Mouse (Mus musculus) layer of hippocampus, postnatal 36 days (tissue): ENCODE results near the gene Fra10ac1. TPM values are rescaled to one million over a fixed set of nuclear protein-coding genes. Genes with fewer than 3 reads are reported as not detected.

Source experiments
- DNase-seq, 2 experiments: peaks; one replicate each; pipeline ENCODE4 v3.0.0; 2022
- total RNA-seq, 2 experiments: library from RNA; stranded (reverse); gene quantifications; 2 replicates each; pipeline ENCODE4 v1.2.3; 2021

The Fra10ac1 gene
- total RNA-seq, 2 experiments from 2014 or later = 19.6 to 21.9 TPM

- DNase-seq = no peak
These were observed 8.1 kb upstream of the Fra10ac1 start for GRCm38 (mm10) chr19:38232087-38232486.

- DNase-seq = no peak
These were observed 4.7 kb upstream of the Fra10ac1 start for GRCm38 (mm10) chr19:38228699-38229098.

DNA sequence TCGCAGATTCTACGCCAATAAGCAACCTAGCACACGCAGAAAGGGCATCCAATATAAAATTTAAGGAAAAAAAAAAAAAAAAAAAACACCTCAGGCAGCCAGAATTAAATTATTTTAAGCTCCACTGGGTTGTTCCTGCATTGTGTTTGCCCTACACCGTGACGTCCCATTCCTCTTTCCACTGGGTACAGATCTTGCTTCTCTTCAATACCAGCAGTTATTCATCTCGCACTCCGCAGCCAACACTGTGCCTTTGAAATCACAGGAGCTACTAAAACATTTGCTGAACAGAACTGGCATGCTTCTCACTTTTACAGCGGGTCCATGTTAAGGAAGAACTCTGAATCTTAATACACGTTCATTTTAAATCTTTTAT is 717 bp upstream of the Fra10ac1 start:
- peak; percentile 33 to 50 for DNase-seq

DNA sequence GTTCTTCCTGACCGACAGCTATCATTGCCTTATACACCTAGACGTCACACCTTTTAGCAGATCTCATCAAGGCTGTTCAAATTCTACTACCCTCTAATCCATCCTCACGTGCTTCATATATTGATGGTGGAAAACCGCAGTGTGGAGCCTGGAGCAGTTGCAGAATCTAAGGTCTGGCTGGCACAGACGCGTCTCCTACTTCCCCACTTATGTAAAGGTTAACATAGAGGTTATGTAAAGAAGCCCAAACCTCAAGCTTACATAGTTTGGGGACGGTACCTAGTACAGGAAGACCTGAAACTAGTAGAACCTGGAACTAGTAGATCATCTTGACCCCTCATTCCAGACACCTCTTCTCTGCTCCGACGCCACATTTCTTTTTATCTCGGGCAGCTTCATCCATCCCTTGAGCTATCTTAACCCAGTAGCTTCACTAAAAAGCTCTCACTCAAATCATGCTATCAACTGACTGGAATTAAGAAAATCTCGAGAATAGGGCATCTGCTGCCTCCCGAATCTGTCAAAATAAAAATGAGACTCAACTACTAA is 526 bp downstream of the Fra10ac1 start:
- DNase-seq = no peak

DNA sequence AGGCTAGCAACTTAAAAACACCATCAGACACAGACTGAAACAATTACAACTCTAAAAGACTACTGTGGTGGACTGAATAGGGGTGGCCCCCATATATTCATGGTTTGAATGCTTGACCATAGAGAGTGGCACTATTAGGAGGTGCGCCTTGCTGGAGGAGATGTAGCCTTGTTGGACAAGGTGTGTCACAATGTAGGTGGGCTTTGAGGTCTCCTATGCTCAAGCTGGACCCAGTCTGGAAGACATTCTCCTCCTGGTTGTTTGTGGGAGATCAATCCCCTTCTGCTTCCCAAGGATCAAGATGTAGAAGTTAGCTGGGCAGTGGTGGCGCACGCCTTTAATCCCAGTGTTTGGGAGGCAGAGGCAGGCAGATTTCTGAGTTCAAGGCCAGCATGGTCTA is 6.3 kb downstream of the Fra10ac1 start:
- DNase-seq = no peak

DNA sequence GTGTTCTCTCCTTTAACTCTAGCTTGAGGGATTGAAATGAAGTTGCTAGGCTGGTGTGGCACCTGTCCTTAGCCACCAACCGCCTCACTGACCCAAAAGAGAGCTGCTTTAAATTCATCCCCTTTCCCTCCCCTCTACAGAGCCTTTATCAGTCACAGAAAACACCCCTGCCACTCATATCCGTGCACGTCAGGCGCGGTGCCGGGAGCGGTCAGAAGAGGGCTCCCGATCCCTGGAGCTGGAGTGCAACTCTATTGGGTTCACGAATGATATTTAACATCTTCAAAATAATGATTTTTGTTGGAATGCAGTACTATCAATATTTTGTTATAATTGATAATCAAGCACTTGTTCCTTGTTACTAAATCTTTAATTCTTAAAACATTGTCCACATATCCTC is 17.3 kb downstream of the Fra10ac1 start:
- peak; percentile 30 to 45 for DNase-seq

GRCm38 (mm10) chr19:38198731-38199130 is 25.2 kb downstream of the Fra10ac1 start:
- no peak for DNase-seq

DNA sequence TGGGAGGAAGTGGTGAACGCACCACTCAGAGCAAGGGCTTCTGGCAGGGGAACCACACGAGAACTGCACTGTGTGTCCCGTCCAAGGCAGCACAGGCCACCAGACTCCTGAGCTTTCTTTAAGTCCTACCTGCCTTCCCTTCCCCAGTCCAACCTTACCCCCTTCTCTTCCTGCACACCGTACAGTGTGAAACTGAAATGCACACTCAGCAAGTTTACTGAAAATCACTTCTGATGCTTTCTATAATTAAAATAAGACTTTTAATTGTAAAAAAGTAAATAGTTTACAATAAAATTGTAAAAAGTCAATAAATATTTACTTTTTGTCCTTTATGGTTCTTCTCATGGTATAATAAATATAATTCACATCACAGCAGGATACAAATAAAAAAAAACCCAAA is 28.7 kb downstream of the Fra10ac1 start:
- DNase-seq = no peak

DNA sequence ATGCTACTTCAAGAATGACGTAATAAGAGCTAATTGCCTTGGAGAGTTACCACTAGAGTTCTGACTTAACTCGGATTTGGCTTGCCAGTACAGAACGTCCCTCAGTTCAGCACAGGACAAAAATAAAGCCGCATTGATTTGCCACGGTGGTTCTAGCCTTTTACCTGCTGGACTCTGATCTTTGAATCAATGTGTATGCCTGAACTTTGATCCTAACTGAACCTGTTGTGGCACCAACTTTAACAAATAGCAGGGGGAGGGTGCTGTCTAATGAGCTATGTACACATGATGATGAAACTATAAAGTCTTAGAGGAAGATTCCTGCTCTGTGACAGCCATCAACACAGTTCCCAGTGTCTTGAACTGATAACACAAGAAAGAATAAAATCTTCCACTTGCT is 32.5 kb downstream of the Fra10ac1 start:
- no peak for DNase-seq

DNA sequence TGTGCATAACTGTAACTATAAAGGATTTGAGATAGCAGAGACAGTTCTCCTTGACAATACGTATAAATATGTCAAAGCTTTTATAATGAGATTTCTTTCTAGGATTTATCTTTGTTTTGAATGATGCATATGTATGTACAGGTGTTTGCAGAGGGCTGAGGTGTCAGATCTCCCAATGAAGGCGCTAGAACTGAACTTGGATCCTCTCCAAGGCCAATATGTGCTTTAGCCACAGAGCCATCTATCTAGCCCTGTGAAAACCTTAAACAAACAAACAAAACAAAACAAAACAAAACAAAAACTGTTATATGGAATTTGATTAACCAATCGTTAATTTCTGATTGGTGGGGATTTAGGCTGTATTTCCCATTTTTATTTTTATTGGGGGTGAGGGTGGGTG is 33.4 kb downstream of the Fra10ac1 start:
- no peak for DNase-seq

DNA sequence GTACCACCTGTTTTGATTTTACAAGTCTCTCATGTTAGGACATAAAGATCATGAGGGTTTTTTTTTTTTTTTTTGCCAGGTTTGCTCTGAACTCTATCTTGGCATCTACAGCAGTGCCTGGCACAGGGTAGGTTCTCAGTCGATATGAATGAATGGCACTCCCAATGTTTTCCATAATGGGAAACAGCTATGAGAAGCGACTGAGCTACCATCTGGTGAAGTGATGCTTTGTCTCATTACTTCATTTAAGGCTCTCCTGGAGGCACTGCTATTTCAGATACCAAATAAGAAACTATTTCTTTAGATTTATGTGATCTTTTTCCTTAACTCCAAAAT is 36.6 kb downstream of the Fra10ac1 start:
- DNase-seq = no peak

DNA sequence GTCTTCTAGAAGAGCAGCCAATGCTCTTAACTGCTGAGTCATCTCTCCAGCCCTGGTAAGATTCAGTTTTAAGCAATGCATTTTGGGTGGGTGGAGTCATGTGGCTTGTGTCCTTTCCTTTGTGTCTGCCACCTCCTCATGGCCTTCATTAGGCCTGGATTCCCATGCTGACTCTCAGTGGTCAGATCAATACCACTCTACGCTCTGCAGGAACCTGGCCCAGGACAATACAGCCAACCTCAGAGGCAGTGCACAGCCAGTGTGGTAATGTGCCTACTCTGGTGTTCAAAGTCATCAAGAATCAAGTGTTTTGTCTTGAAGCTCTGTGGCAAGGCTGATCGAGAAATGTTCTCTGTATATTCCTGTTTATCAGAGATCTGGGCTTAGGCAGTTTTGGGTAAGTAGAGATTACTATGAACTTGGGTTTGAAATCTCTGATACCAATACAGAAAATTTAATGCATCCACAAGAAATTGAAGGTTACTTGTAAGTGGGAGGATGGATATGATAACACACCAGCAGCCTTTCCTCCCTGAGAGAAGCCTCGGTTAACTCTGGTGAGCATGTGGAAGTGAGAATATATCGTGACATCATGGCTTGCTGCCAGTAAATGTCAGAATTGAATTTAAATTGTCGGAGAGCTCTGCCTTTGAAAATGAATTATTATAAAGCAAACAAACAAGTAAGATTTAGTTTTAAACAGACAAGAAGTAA is 37.2 kb downstream of the Fra10ac1 start:
- no peak for DNase-seq

- DNase-seq = no peak
These were observed 44.3 kb downstream of the Fra10ac1 start for GRCm38 (mm10) chr19:38179675-38180074.

DNA sequence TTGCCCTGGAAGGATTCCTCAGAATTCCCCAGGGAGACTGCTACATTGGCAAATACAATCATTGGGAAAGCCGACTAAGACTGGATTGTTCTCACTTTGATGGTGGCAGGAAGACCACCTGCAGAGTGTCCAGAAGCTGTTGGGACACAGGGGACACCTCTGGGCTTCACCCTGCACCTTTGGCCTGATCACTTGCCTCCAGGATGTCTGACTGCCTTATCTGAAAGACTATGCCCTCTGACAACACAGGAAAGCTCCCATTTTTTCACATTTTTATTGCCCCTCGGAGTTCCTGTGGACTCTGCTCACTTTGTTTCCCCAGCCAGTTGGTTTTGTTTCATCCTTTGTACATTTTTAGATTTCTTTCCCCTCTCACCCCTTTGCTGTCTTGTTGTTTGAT is 59.3 kb downstream of the Fra10ac1 start:
- no peak for DNase-seq

- no peak for DNase-seq
These were observed 62.2 kb downstream of the Fra10ac1 start for GRCm38 (mm10) chr19:38161648-38162354.

- no peak for DNase-seq
These were observed 67.7 kb downstream of the Fra10ac1 start for GRCm38 (mm10) chr19:38156243-38156642.

- DNase-seq = no peak
These were observed 80.2 kb downstream of the Fra10ac1 start for GRCm38 (mm10) chr19:38143540-38144271.

Other genes starting within 250 kb of the Fra10ac1 start
- 1 to 10 TPM; 4.0 to 5.3 TPM for gene Myof, start 180.6 kb downstream of the Fra10ac1 start, total RNA-seq
- under 1 TPM in 1 of 2 experiments, not detected in 1; 0.28 TPM for gene Cep55, start 169.1 kb downstream of the Fra10ac1 start, total RNA-seq
- gene Ffar4, start 127.1 kb downstream of the Fra10ac1 start, total RNA-seq = not detected
- 10 to 100 TPM in 1 of 2 experiments, 1 to 10 TPM in 1; 8.0 to 10.3 TPM for gene Rbp4, start 98.9 kb downstream of the Fra10ac1 start, total RNA-seq
- not detected for gene Pde6c, start 91.4 kb downstream of the Fra10ac1 start, total RNA-seq
- 100 to 1,000 TPM; 189 to 201 TPM for gene Lgi1, start 40.4 kb upstream of the Fra10ac1 start, total RNA-seq
- 1 to 10 TPM; 2.7 to 3.6 TPM for gene Slc35g1, start 171.8 kb upstream of the Fra10ac1 start, total RNA-seq